Mouse (Mus musculus): ENCODE results near the gene Tex44.
A peak's percentile ranks its signal among the peaks of the same experiment; 100 is the strongest.

- TF ChIP-seq CTCF (IDR thresholded peaks at IDR 0.05) (no peak), EP300 (IDR thresholded peaks at IDR 0.05) (peak; percentile 35)
Observed at GRCm38 (mm10) chr1:86441724-86441979, 15.5 kb downstream of the Tex44 start.

Measured in lung, postnatal 0 days (tissue).